Mouse (Mus musculus) hindbrain, embryonic 16.5 days (tissue): Measurements from ENCODE around the gene Gabrb3. TPM values are rescaled to one million over a fixed set of nuclear protein-coding genes. Genes with fewer than 3 reads are reported as not detected.

Experiments used
- ATAC-seq: fragments of 200-750 bp; cut with Nextera tagmentation; 2 replicates; pipeline ENCODE4 v1.8.0; 2017; ENCODE audit warnings: moderate TSS enrichment, moderate library complexity
- H3K27ac ChIP-seq: fragments of 300-500 bp; sonication (generic); 2 replicates; pipeline ENCODE4 v1.5.1; 2014; ENCODE audit warnings: low read depth, mild to moderate bottlenecking, control low read depth, low read length, moderate library complexity
- H3K27me3 ChIP-seq: fragments of 300-500 bp; sonication (generic); replicated peaks from 2 replicates; pipeline ENCODE4 v1.6.1; 2014; ENCODE audit warnings: low read length; ENCODE audit not compliant: control insufficient read depth, insufficient read depth
- H3K36me3 ChIP-seq: fragments of 300-500 bp; sonication (generic); 2 replicates; pipeline ENCODE4 v1.6.1; 2014; ENCODE audit warnings: mild to moderate bottlenecking, low read length, moderate library complexity, mixed read lengths; ENCODE audit not compliant: control insufficient read depth, insufficient read depth
- H3K4me1 ChIP-seq: fragments of 300-500 bp; sonication (generic); 2 replicates; pipeline ENCODE4 v1.6.1; 2014; ENCODE audit warnings: low read depth, low read length; ENCODE audit not compliant: control insufficient read depth, insufficient read depth
- H3K4me2 ChIP-seq: fragments of 300-500 bp; sonication (generic); 2 replicates; pipeline ENCODE4 v1.6.1; 2014; ENCODE audit warnings: mild to moderate bottlenecking, low read length, control low read depth, moderate library complexity
- H3K4me3 ChIP-seq: fragments of 300-500 bp; sonication (generic); 2 replicates; pipeline ENCODE4 v1.5.1; 2014; ENCODE audit warnings: mild to moderate bottlenecking, low read length, control low read depth, moderate library complexity
- H3K9ac ChIP-seq: fragments of 300-500 bp; sonication (generic); 2 replicates; pipeline ENCODE4 v1.6.1; 2014; ENCODE audit warnings: low read depth, mild to moderate bottlenecking, control low read depth, low read length, moderate library complexity
- H3K9me3 ChIP-seq: fragments of 300-500 bp; sonication (generic); 2 replicates; pipeline ENCODE4 v1.6.1; 2014; ENCODE audit warnings: mild to moderate bottlenecking, low read length, moderate library complexity; ENCODE audit not compliant: control insufficient read depth
- WGBS: fragments of 180-500 bp; shearing (Covaris S2); extraction: QIAGEN DNeasy Blood & Tissue Kit; methylation state at CpG from one replicate; pipeline ENCODE4 v1.1.7; 2014; 5-methylcytosine and 5-hydroxymethylcytosine counted together
- polyA plus RNA-seq: library from polyadenylated mRNA; unstranded; fragments of >200 nt; fragmentation: Nextera tagmentation; extraction: Ambion mirVana; gene quantifications from 2 replicates; pipeline ENCODE4 v1.2.1, GENCODE M21; 2015

Gene Gabrb3
- polyA plus RNA-seq, 1 experiment from 2014 or later = 57.6 TPM

- Histone ChIP-seq H3K4me2 (no peak overlapping the region), H3K36me3 (no peaks in the 10 kb centered on the region)
Observed at GRCm38 (mm10) chr7:57640796-57641195, 221.3 kb downstream of the Gabrb3 start.

GRCm38 (mm10) chr7:57647345-57647744, 227.9 kb downstream of the Gabrb3 start:
- Histone ChIP-seq H3K9me3 (no peaks in the 10 kb centered on the region), H3K27me3 (no peaks in the 10 kb centered on the region), H3K36me3 (no peaks in the 10 kb centered on the region), H3K27ac (no peak overlapping the region), H3K9ac (no peak overlapping the region), H3K4me1 (no peaks in the 10 kb centered on the region), H3K4me3 (no peak overlapping the region), H3K4me2 (no peak overlapping the region)
- WGBS = 93% methylated on average over 2 of the region's 2 CpGs
- 0 out of 2 replicates have a peak, but pooled peaks have one; percentile 7 for ATAC-seq

More at GRCm38 (mm10) chr7:57640796-57641195, 221.3 kb downstream of the Gabrb3 start:
- ATAC-seq = no peak
- no peaks in the 10 kb centered on the region for H3K27me3 ChIP-seq
- H3K9ac ChIP-seq = no peak overlapping the region
- WGBS = 54% methylated on average over 1 of the region's 1 CpGs
- H3K4me3 ChIP-seq = no peak overlapping the region
- no peak overlapping the region for H3K27ac ChIP-seq
- H3K4me1 ChIP-seq = no peaks in the 10 kb centered on the region
- H3K9me3 ChIP-seq = no peaks in the 10 kb centered on the region

GRCm38 (mm10) chr7:57648136-57648755, 228.8 kb downstream of the Gabrb3 start:
- Histone ChIP-seq H3K36me3 (no peaks in the 10 kb centered on the region), H3K4me3 (no peak overlapping the region), H3K4me2 (no peak overlapping the region), H3K9ac (no peak overlapping the region), H3K27ac (no peak overlapping the region), H3K27me3 (no peaks in the 10 kb centered on the region), H3K4me1 (no peaks in the 10 kb centered on the region), H3K9me3 (no peaks in the 10 kb centered on the region)
- 90% methylated on average over 4 of the region's 4 CpGs for WGBS
- ATAC-seq = peak; percentile 14; the same call in 1 of the 2 replicates

GRCm38 (mm10) chr7:57677352-57677751, 257.9 kb downstream of the Gabrb3 start:
- no peaks in the 10 kb centered on the region for H3K9me3 ChIP-seq
- no peak overlapping the region for H3K27ac ChIP-seq
- H3K36me3 ChIP-seq = no peaks in the 10 kb centered on the region
- ATAC-seq = no peak
- 64% methylated on average over 6 of the region's 6 CpGs for WGBS
- H3K4me1 ChIP-seq = no peaks in the 10 kb centered on the region
- no peak overlapping the region for H3K4me3 ChIP-seq
- no peaks in the 10 kb centered on the region for H3K27me3 ChIP-seq
- no peak overlapping the region for H3K4me2 ChIP-seq
- H3K9ac ChIP-seq = no peak overlapping the region

GRCm38 (mm10) chr7:57689836-57690235, 270.3 kb downstream of the Gabrb3 start:
- Histone ChIP-seq H3K9me3 (no peaks in the 10 kb centered on the region), H3K27me3 (no peaks in the 10 kb centered on the region), H3K36me3 (no peaks in the 10 kb centered on the region), H3K27ac (no peak overlapping the region), H3K4me3 (no peak overlapping the region), H3K4me2 (no peak overlapping the region), H3K9ac (no peak overlapping the region), H3K4me1 (no peaks in the 10 kb centered on the region)
- ATAC-seq = 0 out of 2 replicates have a peak, but pooled peaks have one; percentile 54
- WGBS = 62% methylated on average over 4 of the region's 4 CpGs

GRCm38 (mm10) chr7:57700370-57700769, 280.9 kb downstream of the Gabrb3 start:
- Histone ChIP-seq H3K4me1 (peaks cover 8% of the 10 kb centered on the region), H3K9me3 (no peaks in the 10 kb centered on the region), H3K27ac (no peak overlapping the region), H3K36me3 (no peaks in the 10 kb centered on the region), H3K4me2 (no peak overlapping the region), H3K4me3 (no peak overlapping the region), H3K27me3 (no peaks in the 10 kb centered on the region), H3K9ac (no peak overlapping the region)
- ATAC-seq = 0 out of 2 replicates have a peak, but pooled peaks have one; percentile 46
- WGBS = 68% methylated on average over 7 of the region's 7 CpGs

- Histone ChIP-seq H3K27me3 (no peaks in the 10 kb centered on the region), H3K4me1 (peaks cover 8% of the 10 kb centered on the region), H3K4me3 (no peak overlapping the region), H3K4me2 (no peak overlapping the region), H3K27ac (no peak overlapping the region), H3K9ac (no peak overlapping the region), H3K36me3 (no peaks in the 10 kb centered on the region), H3K9me3 (no peaks in the 10 kb centered on the region)
- ATAC-seq = no peak; the same call in 1 of the 2 replicates
Observed at GRCm38 (mm10) chr7:57701046-57701445, 281.6 kb downstream of the Gabrb3 start.

- Histone ChIP-seq H3K4me1 (peaks cover 12% of the 10 kb centered on the region), H3K4me2 (no peak overlapping the region), H3K27me3 (no peaks in the 10 kb centered on the region), H3K9ac (no peak overlapping the region), H3K27ac (no peak overlapping the region), H3K36me3 (no peaks in the 10 kb centered on the region), H3K9me3 (no peaks in the 10 kb centered on the region), H3K4me3 (no peak overlapping the region)
- ATAC-seq = 0 out of 2 replicates have a peak, but pooled peaks have one; percentile 24
- 47% methylated on average over 1 of the region's 1 CpGs for WGBS
Observed at GRCm38 (mm10) chr7:57703580-57703979, 284.1 kb downstream of the Gabrb3 start.

- WGBS = 94% methylated on average over 6 of the region's 6 CpGs
- peaks cover 5% of the 10 kb centered on the region for H3K4me1 ChIP-seq
- H3K27me3 ChIP-seq = no peaks in the 10 kb centered on the region
- H3K4me2 ChIP-seq = no peak overlapping the region
- no peaks in the 10 kb centered on the region for H3K9me3 ChIP-seq
- ATAC-seq = no peak
- no peak overlapping the region for H3K27ac ChIP-seq
- H3K9ac ChIP-seq = no peak overlapping the region
- H3K4me3 ChIP-seq = no peak overlapping the region
- no peaks in the 10 kb centered on the region for H3K36me3 ChIP-seq
Observed at GRCm38 (mm10) chr7:57706092-57706491, 286.6 kb downstream of the Gabrb3 start.
